Mouse (Mus musculus) liver, embryonic 15.5 days (tissue): ENCODE measurements around the gene Slc4a2. TPM values are rescaled to one million over a fixed set of nuclear protein-coding genes. Genes with fewer than 3 reads are reported as not detected.

Experiments
- ATAC-seq: fragments of 200-750 bp; cut with Nextera tagmentation; 2 replicates; pipeline ENCODE4 v1.8.0; 2017; ENCODE audit warnings: moderate number of reproducible peaks, mild to moderate bottlenecking, moderate library complexity; ENCODE audit not compliant: insufficient read depth
- H3K27ac ChIP-seq: fragments of 300-500 bp; sonication (generic); replicated peaks from 2 replicates; pipeline ENCODE4 v1.5.1; 2015; ENCODE audit warnings: mild to moderate bottlenecking, inconsistent platforms
- H3K27me3 ChIP-seq: fragments of 300-500 bp; sonication (generic); 2 replicates; pipeline ENCODE4 v1.6.1; 2015; ENCODE audit warnings: mild to moderate bottlenecking, inconsistent platforms
- H3K36me3 ChIP-seq: fragments of 300-500 bp; sonication (generic); replicated peaks from 2 replicates; pipeline ENCODE4 v1.6.1; 2015; ENCODE audit warnings: moderate library complexity, mild to moderate bottlenecking, inconsistent platforms
- H3K4me1 ChIP-seq: fragments of 300-500 bp; sonication (generic); replicated peaks from 2 replicates; pipeline ENCODE4 v1.6.1; 2015; ENCODE audit warnings: inconsistent platforms
- H3K4me2 ChIP-seq: fragments of 300-500 bp; sonication (generic); 2 replicates; pipeline ENCODE4 v1.6.1; 2015; ENCODE audit warnings: moderate library complexity, mild to moderate bottlenecking, inconsistent platforms
- H3K4me3 ChIP-seq: fragments of 300-500 bp; sonication (generic); replicated peaks from 2 replicates; pipeline ENCODE4 v1.5.1; 2015; ENCODE audit warnings: mild to moderate bottlenecking, inconsistent platforms
- H3K9ac ChIP-seq: fragments of 300-500 bp; sonication (generic); 2 replicates; pipeline ENCODE4 v1.6.1; 2015; ENCODE audit warnings: moderate library complexity, mild to moderate bottlenecking, inconsistent platforms
- H3K9me3 ChIP-seq: fragments of 300-500 bp; sonication (generic); replicated peaks from 2 replicates; pipeline ENCODE4 v1.6.1; 2016; ENCODE audit warnings: inconsistent platforms
- WGBS: fragments of 180-500 bp; shearing (Covaris S2); methylation state at CpG from one replicate; pipeline ENCODE4 v1.1.7; 2015; ENCODE audit warnings: mixed read lengths; ENCODE audit not compliant: insufficient replicate concordance; 5-methylcytosine and 5-hydroxymethylcytosine counted together
- polyA plus RNA-seq: library from polyadenylated mRNA; unstranded; fragments of >200 nt; fragmentation: Nextera tagmentation; extraction: Ambion mirVana; gene quantifications from 2 replicates; pipeline ENCODE4 v1.2.1, GENCODE M21; 2015

Slc4a2 gene
- polyA plus RNA-seq, result 8.9 and 10.3 TPM in 2 replicates

GRCm38 (mm10) chr5:24423129-24424003, at the start of gene Slc4a2, which contains the start of gene Cdk5:
Gene Slc4a2, plus strand, starts transcription at chr5:24423837.
Gene Cdk5, minus strand, starts transcription at chr5:24423530.
- Histone ChIP-seq H3K36me3 (0 out of 2 replicates have a peak, but pooled peaks cover 8% of the 10 kb centered on the region), H3K9me3 (no peaks in the 10 kb centered on the region), H3K27me3 (peaks cover 16% of the 10 kb centered on the region), H3K4me3 (peak within 1 kb of the TSS; percentile 73), H3K4me1 (peaks cover 49% of the 10 kb centered on the region), H3K27ac (peak within 1 kb of the TSS; percentile 92), H3K4me2 (peak within 1 kb of the TSS; percentile 93), H3K9ac (peak within 1 kb of the TSS; percentile 80)
- peak; percentile 88 for ATAC-seq
- WGBS, result under 1% methylated on average over 46 of the region's 46 CpGs

GRCm38 (mm10) chr5:24374216-24374615, 49.4 kb upstream of the Slc4a2 start:
- H3K27ac ChIP-seq, result no peak overlapping the region
- ATAC-seq, result no peak
- H3K36me3 ChIP-seq, result no peaks in the 10 kb centered on the region
- no peaks in the 10 kb centered on the region for H3K4me1 ChIP-seq
- no peak overlapping the region for H3K4me3 ChIP-seq
- no peaks in the 10 kb centered on the region for H3K9me3 ChIP-seq
- peaks cover 11% of the 10 kb centered on the region; the same call in 1 of the 2 replicates for H3K27me3 ChIP-seq
- H3K9ac ChIP-seq, result no peak overlapping the region
- no peak overlapping the region for H3K4me2 ChIP-seq
- WGBS, result 70% methylated on average over 6 of the region's 6 CpGs

GRCm38 (mm10) chr5:24374666-24375328, 48.8 kb upstream of the Slc4a2 start:
- no peaks in the 10 kb centered on the region for H3K4me1 ChIP-seq
- peaks cover 11% of the 10 kb centered on the region; the same call in 1 of the 2 replicates for H3K27me3 ChIP-seq
- no peak for ATAC-seq
- no peaks in the 10 kb centered on the region for H3K9me3 ChIP-seq
- H3K36me3 ChIP-seq, result no peaks in the 10 kb centered on the region
- WGBS, result 57% methylated on average over 7 of the region's 7 CpGs
- H3K27ac ChIP-seq, result no peak overlapping the region
- H3K9ac ChIP-seq, result no peak overlapping the region
- H3K4me2 ChIP-seq, result no peak overlapping the region
- H3K4me3 ChIP-seq, result no peak overlapping the region

GRCm38 (mm10) chr5:24378700-24379099, 44.9 kb upstream of the Slc4a2 start:
- Histone ChIP-seq H3K27ac (no peak overlapping the region), H3K4me2 (no peak overlapping the region), H3K27me3 (peaks cover 11% of the 10 kb centered on the region; the same call in 1 of the 2 replicates), H3K9me3 (no peaks in the 10 kb centered on the region), H3K4me1 (peaks cover 12% of the 10 kb centered on the region), H3K9ac (no peak overlapping the region), H3K4me3 (no peak overlapping the region), H3K36me3 (no peaks in the 10 kb centered on the region)
- no peak for ATAC-seq
- 57% methylated on average over 2 of the region's 2 CpGs for WGBS

GRCm38 (mm10) chr5:24379501-24379900, 44.1 kb upstream of the Slc4a2 start:
- Histone ChIP-seq H3K9ac (no peak overlapping the region), H3K9me3 (no peaks in the 10 kb centered on the region), H3K36me3 (no peaks in the 10 kb centered on the region), H3K27me3 (peaks cover 13% of the 10 kb centered on the region; the same call in 1 of the 2 replicates), H3K4me1 (peaks cover 20% of the 10 kb centered on the region), H3K27ac (no peak overlapping the region), H3K4me2 (no peak overlapping the region), H3K4me3 (no peak overlapping the region)
- 75% methylated on average over 4 of the region's 4 CpGs for WGBS
- ATAC-seq, result no peak

GRCm38 (mm10) chr5:24380499-24380898, 43.1 kb upstream of the Slc4a2 start:
- WGBS, result 54% methylated on average over 4 of the region's 4 CpGs
- Histone ChIP-seq H3K9me3 (no peaks in the 10 kb centered on the region), H3K9ac (no peak overlapping the region), H3K4me1 (peaks cover 24% of the 10 kb centered on the region), H3K27ac (no peak overlapping the region), H3K27me3 (peaks cover 23% of the 10 kb centered on the region), H3K4me3 (no peak overlapping the region), H3K36me3 (no peaks in the 10 kb centered on the region), H3K4me2 (no peak overlapping the region)
- ATAC-seq, result no peak

- H3K4me2 ChIP-seq, result no peak overlapping the region
- peaks cover 24% of the 10 kb centered on the region for H3K4me1 ChIP-seq
- H3K27me3 ChIP-seq, result peaks cover 33% of the 10 kb centered on the region
- no peaks in the 10 kb centered on the region for H3K9me3 ChIP-seq
- no peaks in the 10 kb centered on the region for H3K36me3 ChIP-seq
- no peak overlapping the region for H3K27ac ChIP-seq
- no peak overlapping the region for H3K4me3 ChIP-seq
- no peak for ATAC-seq
- no peak overlapping the region for H3K9ac ChIP-seq
- 54% methylated on average over 6 of the region's 6 CpGs for WGBS
Measured at GRCm38 (mm10) chr5:24381486-24381885, 42.2 kb upstream of the Slc4a2 start.

- H3K36me3 ChIP-seq, result no peaks in the 10 kb centered on the region
- H3K9me3 ChIP-seq, result no peaks in the 10 kb centered on the region
- H3K4me2 ChIP-seq, result no peak overlapping the region
- peaks cover 24% of the 10 kb centered on the region for H3K4me1 ChIP-seq
- H3K27ac ChIP-seq, result no peak overlapping the region
- 48% methylated on average over 2 of the region's 2 CpGs for WGBS
- H3K4me3 ChIP-seq, result no peak overlapping the region
- peaks cover 38% of the 10 kb centered on the region for H3K27me3 ChIP-seq
- H3K9ac ChIP-seq, result no peak overlapping the region
- no peak for ATAC-seq
Measured at GRCm38 (mm10) chr5:24381988-24382387, 41.6 kb upstream of the Slc4a2 start.

- H3K4me2 ChIP-seq, result peak overlapping the region; percentile 89
- 3% methylated on average over 34 of the region's 34 CpGs for WGBS
- H3K36me3 ChIP-seq, result no peaks in the 10 kb centered on the region
- H3K9me3 ChIP-seq, result no peaks in the 10 kb centered on the region
- H3K4me3 ChIP-seq, result peak overlapping the region; percentile 62
- H3K27me3 ChIP-seq, result peaks cover 42% of the 10 kb centered on the region
- peak overlapping the region; percentile 47 for H3K9ac ChIP-seq
- peaks cover 35% of the 10 kb centered on the region for H3K4me1 ChIP-seq
- 0 out of 2 replicates have a peak overlapping the region, but pooled peaks have one; percentile 8 for H3K27ac ChIP-seq
- peak; percentile 89 for ATAC-seq
Measured at GRCm38 (mm10) chr5:24383026-24383859, 40.4 kb upstream of the Slc4a2 start.

- Histone ChIP-seq H3K9me3 (no peaks in the 10 kb centered on the region), H3K27me3 (peaks cover 50% of the 10 kb centered on the region), H3K4me2 (no peak overlapping the region), H3K4me3 (no peak overlapping the region), H3K9ac (no peak overlapping the region), H3K36me3 (no peaks in the 10 kb centered on the region), H3K4me1 (peaks cover 43% of the 10 kb centered on the region), H3K27ac (no peak overlapping the region)
- no peak for ATAC-seq
- WGBS, result 31% methylated on average over 6 of the region's 6 CpGs
Measured at GRCm38 (mm10) chr5:24384407-24384806, 39.2 kb upstream of the Slc4a2 start.
